Mouse (Mus musculus): ENCODE measurements at regions not wholly inside any gene's neighbourhood (a gene's known extent, or its start where the extent isn't known, plus 50 kb on each side); places are given as distances from the start of the nearest gene placed in this dataset.

DNA sequence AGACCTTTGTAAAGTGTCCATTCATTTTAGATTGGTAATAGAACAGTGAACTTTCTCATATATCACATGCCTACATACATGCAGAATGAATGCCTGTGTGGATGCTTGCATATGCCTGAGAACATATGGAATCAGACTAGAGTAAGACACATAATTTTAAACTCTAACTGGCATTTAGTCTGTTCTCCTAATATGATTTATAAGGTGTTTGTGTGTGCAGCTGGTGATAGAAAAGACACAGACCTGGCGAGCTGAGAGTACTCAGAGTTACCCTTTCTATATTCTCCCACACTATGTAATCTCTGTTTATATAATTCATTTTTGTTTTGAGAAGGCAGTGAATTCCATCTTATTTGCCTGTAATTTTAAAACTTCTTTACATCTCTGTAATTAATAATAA lies 517.4 kb upstream of the Fam241a start:
- no peak for DNase-seq

DNA sequence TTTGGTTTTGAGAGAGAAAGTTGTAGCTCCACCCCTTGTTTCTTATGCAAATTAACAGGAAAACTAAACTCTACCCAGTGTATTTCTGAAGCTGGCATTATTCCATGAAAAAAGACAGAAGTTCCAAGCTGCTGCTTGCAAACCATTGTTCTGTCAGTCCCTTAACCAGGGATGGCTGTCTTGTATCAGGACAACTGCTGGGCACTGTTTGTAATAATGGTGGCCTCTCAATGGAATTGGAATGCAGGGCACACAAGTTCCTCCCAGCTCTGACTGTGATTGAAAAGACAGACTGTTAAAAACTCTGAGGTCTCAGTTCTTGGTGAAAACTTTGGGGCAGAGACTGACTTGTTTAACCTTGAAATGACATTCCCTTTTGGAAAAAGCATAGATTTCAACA lies 516.0 kb upstream of the Fam241a start:
- no peak for DNase-seq

DNA sequence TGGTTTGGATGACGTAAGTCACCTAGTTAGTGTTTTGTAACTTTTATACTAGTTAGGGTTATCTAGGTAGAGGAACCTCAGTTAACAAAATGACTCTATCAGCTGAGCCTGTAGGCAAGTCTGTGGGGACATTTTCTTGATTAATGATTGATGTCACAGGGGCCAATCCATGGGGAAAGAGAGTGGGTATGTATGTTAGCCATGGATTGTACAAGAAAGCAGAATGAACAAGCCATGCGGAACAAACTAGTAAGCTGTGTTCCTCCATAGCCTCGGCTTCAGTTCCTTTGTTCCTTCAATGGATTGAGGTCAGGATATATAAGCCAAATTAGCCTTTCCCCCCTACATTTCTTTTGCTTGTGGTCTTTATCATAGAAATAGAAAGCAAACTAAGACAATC lies 498.7 kb upstream of the Fam241a start:
- DNase-seq, result no peak

GRCm38 (mm10) chr3:128380579-128380978 lies 484.5 kb upstream of the Fam241a start:
- DNase-seq, result no peak

DNA sequence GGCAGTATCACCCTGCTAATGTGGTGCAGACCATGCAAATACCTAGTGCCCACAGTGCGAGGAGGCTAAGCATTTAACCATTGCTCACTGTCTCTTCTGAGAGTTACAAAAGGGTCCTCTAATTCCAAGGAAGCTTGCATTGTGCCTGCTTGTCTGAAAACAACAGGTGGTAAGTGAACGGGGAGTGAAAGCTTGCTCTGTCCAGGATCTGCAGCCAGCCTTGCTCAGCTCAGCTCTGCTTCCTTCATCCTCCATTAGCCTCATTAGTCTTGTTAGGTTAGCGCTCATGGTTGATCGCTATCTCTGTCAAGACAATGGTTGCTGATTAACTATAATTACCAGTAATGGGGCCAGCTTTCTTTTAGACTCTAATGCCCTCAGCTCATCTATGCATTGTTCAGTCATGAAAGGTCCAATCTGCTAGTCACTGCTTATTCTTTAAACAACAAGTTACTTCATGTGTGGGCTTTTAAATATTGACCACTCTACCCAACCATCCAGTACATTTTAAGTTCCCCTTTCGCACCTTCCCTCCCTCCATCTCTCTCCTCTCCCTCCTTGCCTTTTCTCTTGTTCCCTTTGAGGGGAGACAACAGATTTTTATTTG lies 473.5 kb upstream of the Fam241a start:
- no peak for DNase-seq

DNA sequence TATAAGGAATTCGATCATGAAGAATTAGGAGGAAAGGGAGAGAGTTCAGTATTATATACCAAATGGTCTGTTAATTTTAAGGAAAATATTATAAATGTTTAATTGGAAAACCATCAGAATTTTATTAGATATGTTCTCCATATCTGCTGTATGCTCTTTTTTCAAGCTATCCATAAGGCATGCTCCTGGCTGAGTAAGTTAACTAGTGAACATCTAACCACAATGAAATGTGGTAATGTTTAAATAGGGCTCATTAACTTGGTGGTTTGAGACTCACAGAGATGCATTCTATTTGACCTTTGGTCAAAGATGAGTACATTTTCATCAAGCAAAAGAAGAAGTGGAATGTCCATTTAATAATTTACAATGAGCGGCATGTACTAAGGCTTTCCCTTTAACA lies 466.2 kb upstream of the Fam241a start:
- no peak for DNase-seq

GRCm38 (mm10) chr3:128349123-128349522 lies 453.0 kb upstream of the Fam241a start:
- DNase-seq, result peak; percentile 59

DNA sequence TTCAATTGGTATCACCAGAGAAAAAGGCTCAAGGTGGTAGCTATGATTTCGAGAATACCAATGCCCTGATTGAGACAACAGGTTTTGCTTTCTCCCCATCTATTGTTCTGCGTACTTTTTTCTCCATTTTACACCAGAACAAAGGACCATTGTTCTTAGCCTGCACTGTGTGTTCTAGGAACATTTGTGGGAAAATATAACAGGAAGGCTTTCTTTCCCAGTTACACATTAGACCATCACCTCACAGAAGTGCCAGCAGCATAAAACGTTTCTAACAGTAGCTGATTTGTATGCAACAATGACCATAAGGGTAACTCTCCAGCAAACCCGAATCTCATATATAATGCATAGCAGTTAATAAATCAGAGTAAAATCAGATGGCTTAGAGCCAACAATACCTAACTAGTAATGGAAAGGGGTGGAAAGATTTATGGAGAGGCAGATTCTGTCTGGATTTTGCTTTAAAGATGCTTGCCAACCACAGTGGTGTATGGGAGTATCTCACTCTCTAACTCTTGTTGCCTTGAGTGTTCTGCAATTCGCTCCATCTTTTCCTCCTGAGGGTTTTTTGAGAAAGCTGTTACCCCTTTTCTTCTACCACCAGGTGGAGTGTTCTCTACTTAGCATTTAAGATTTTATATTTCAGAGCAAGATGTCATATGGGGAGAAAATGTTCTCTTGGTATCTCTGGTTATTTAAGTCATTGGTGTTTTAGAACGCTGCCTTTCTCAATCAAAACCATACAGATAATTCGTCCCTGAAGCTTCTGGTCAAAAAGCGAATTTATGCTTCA lies 451.9 kb upstream of the Fam241a start:
- no peak for DNase-seq

- DNase-seq, result no peak
Measured at GRCm38 (mm10) chr3:128337508-128337907, 441.4 kb upstream of the Fam241a start.

- peak; percentile 86 for DNase-seq
Measured at GRCm38 (mm10) chr3:128337031-128337430, 440.9 kb upstream of the Fam241a start.

- no peak for DNase-seq
Measured at GRCm38 (mm10) chr3:128327677-128328076, 431.6 kb upstream of the Fam241a start.

GRCm38 (mm10) chr3:128301312-128301711 lies 405.2 kb upstream of the Fam241a start:
- no peak for DNase-seq

DNA sequence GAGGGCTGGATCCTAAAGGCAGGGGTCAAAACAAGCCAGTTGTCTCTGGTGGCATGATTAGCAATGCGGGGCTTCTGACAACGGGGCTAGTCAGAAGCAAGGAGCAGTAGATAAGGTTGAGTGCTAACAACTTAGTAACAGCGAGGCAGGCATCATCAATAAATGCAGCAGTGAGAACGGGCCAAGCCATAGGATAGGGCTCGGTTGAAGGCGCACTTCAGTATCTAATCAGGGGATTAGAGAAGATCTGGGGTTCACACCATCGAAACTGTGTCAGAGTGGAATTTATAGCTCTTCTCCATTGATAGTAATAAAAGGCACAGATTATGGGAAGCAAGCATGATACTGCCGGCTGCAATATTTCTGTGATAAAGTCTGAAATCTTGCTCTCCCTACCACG lies 402.0 kb upstream of the Fam241a start:
- DNase-seq, result no peak

DNA sequence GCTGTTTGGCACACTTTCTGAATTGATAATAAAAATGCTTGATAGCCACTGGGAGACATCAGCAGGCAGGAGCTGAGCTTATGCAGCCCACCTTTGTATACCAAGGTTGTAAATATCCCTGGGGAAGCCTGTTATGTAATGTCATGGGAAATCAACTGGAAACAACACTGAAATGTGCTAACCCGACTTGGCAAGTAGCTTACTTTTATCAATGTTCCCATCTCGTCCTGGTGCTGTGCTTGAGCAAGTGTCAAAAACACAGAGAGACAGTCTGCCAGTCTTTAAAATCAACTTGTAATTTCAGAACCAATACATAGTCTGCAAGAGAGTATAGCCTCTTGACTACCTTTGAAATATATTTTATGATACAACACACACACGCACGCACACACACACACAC lies 391.7 kb upstream of the Fam241a start:
- peak; percentile 18 for DNase-seq

- no peak for DNase-seq
Measured at GRCm38 (mm10) chr3:128285214-128285613, 389.1 kb upstream of the Fam241a start.

DNA sequence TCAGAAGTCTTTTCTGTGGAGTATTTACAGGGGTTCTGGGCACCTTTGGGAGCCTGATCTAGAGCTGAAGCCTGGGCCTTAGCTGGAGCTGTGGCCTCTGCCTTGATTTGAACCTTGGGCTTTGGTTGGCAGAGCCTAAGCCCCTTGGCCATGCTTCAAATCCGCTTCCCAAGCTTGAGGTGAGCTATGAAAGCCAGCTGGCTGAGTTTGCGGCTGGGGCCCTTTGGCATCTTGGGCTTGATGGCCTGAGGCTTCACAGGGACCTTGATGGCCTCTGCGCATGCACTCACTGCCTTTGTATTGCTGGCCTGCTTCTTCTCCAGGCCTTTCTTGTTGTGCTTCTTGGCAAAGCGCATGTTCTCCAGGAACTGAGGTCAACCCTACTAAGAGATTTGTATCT lies 384.5 kb upstream of the Fam241a start:
- DNase-seq, result peak; percentile 1

GRCm38 (mm10) chr3:128270576-128270975 lies 374.5 kb upstream of the Fam241a start:
- DNase-seq, result peak; percentile 8

DNA sequence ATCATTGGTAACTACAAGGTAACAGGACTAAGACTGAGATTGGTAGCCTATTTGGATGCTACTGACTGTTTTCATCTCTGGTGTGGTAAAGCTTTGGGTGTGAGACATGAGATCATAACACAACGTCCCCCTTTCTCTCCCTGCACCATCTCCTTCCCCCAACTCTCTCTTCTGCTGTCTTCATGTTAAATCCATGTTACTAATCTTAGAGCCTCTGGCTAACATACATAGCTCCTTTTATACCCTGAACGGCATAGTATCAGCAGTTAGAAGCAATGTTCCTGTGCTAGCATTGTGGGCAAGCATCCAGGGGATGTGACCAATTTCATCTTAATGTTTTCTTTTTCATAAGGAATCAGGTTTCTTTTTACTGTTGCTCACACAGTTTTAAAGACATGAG lies 365.1 kb upstream of the Fam241a start:
- no peak for DNase-seq

DNA sequence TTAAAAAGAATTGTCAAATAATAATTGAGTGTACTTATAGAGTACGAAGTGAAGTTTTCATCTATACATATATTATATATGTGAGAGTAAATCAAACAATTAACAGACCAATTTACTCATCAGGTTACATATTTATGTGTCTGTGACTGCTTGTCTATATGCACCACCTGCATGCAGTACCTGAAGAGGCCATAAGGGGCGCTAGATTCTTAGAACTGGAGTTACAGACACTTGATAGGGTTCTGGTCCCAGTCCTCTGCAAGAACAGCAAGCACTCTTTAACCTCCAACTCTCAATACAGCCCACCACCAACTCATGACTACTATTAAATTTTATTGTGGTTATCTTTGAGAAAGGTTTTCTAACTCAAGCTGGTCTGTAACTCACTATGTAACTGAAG lies 351.7 kb upstream of the Fam241a start:
- no peak for DNase-seq

GRCm38 (mm10) chr3:128239813-128240421 lies 343.8 kb upstream of the Fam241a start:
- DNase-seq, result no peak

DNA sequence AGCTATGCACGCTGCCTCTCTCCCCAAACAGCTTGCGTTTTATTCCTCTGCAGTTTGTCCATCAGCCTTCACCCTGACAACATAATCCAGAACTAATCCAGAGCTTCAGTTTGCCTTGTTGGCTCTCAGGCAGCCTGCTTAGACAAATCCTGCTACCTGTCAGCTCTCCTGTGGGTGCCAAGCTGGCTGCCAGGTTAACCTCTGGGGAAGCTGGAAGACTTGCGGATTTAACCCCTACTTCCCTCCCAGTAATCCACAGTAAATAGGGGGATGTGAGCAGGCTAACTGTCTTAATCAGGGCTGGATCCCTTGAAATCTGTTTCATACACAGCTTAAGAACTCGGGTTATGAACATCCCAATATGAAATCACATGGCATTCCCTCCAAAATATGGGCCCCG lies 334.3 kb upstream of the Fam241a start:
- no peak for DNase-seq

DNA sequence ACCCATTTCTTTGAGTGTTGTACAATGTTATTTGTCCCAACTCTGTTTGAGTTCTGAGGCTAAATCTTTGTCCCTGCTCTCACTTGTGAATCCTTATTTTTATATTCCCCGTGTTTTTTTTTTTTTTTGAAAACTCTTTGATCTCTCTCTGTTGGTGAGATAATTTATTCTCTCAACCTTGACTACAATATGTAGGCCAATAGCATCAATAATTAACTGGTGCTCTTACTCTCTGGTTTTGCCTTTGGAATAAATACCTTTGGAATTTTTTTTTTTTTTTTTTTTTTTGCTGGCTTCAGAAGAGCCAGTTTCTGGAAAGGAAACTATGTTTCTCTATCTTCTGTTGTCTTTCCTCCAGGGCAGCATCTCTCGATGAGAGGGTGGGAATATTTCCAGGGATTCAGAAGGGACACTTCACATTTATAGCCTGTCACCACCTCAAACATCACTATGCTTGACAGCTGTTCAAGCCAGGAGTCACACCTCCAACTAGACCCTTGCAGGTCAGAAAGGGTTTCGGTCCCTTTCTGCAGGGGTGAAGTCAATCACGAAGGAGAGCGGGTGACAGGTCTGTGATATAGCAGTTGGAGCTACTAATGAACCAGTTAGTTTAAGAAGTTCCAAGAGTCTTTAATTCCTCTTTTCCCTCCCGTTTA lies 330.9 kb upstream of the Fam241a start:
- no peak for DNase-seq

DNA sequence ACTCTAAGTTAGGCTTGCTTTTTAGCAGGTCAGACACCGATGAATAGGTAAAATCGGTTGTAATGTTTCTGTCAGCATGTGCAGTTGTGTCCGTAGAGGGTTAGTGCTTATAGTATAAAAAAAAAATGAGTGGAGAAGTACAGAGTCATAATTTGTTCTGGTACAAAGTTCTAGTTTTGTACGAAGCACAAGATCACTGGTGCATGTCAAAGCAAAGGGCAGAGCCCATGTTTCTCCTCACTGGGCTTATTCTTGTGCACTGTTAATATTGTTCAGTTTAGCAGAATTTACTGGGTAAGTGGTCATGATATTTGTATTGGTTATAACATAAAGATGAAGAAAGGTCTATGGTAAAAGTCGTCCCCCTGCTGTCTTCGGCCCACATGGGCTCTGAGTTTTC lies 330.4 kb upstream of the Fam241a start:
- DNase-seq, result peak; percentile 59

- DNase-seq, result peak; percentile 10
Measured at GRCm38 (mm10) chr3:128222344-128222743, 326.2 kb upstream of the Fam241a start.

Data from kidney, postnatal 14 days (tissue).